Mouse (Mus musculus): Measurements from ENCODE around the gene Prpf19.
A peak's percentile ranks its signal among the peaks of the same experiment; 100 is the strongest.

The Prpf19 gene

DNA sequence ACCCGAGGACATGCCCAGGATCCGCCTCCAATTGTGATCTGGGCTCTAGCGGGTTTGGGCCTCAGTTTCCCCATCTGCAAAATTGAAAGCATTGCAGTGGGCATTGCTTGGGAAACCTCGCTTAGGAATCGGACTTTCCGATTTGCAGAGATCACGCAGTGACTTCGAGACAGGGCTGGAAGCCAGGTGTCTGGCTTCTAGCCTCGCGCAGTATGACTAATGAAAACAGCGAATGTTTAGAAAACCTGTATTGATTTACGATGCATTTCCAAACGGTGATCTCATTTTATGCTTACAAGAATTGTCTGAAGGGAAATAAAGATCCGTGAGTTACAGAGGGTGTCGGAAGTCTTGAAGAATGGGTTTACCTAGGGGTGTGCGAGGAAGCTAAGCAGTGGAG is 677 bp downstream of the Prpf19 start:
- no peak for DNase-seq (ENCODE audit: low spot score)

DNA sequence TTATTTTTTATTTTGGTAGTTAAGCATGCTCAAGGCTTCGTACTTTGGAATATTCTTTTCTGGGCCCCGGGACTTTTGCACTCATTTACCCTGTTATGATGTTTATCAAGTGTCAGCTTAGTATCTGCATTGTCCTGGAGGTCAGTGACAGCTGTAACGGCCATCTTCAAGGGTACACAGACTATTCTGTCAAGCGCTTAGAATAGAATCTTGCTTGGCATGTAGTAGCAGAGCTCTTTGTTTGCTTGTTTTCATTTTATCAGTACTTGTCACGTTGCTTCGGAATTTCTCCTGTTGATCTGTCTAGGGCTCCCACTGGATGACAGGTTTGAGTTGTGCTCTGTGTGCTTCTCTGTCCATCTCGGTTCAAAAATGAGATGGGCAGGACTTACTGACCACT is 1.8 kb downstream of the Prpf19 start:
- DNase-seq (ENCODE audit: low spot score), result no peak

DNA sequence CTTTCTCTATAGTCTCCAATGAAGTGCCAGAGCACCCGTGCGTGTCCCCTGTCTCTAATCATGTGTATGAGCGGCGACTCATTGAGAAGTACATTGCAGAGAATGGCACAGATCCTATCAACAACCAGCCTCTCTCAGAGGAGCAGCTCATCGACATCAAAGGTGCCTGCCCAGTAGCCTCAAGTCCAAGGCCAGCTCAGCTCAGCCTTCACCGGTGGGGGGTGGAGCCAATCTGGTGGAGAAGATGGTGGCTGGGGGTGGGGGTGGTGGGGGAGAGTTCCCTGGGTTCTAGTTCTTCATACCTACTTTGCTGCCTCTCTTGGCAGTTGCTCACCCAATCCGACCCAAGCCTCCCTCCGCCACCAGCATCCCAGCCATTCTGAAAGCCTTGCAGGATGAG is 2.5 kb downstream of the Prpf19 start:
- DNase-seq (ENCODE audit: low spot score), result no peak

DNA sequence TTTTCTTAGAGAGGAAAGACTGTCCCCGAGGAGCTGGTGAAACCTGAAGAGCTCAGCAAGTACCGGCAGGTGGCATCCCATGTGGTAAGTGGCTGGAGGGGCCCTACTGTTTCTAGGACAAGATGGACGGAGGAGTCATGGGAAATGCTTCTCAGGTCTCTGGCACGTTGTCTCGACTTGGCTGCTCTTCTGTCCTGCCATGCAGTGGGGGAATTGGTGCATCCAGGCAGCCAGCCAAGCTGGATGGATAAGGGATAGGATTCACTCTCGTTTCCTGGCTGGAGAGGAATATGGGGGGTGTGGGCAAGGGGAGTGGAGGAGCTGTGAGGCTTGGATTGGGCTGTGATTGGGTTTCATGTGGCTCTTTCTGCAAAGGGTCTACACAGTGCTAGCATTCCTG is 5.3 kb downstream of the Prpf19 start:
- no peak for DNase-seq (ENCODE audit: low spot score)

DNA sequence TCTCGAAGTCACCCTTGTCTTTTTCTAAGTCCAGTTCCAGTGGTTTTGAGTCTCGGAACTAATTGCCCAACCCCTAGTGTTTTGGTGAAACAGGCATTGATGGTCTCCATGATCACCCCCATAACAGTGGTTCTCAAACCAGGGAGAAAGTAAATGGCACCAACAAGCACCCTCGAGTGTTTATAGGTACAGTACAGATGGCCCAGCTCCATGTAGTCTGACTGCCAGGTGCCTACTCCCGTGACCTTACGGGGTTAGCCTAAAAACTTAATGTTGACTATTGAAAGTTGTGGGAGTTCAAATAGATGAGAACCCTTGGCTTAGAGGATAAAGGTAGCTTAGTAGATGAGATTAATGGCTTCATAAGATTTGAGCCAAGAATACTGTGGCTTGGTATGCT is 6.0 kb downstream of the Prpf19 start:
- no peak for DNase-seq (ENCODE audit: low spot score)

DNA sequence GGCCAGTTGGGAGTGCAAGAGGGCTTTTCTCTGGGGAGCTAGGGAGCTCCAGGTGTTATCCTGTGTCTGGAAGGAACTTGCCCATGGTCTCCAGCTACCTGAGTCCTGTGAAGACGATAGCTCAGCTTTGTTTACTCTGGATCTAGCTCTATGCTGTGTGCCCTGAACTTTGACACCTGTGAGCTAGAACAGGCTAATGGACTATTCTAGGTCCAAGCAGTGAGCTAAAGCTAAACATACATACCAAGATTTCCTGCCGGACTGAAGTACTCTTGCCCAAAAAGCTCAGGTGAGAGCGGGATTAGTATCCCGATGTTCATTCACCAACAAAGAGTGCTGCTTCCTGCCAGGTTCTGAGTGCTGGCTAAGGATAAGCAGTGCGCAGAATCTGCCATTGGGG is 9.5 kb downstream of the Prpf19 start:
- no peak for DNase-seq (ENCODE audit: low spot score)

DNA sequence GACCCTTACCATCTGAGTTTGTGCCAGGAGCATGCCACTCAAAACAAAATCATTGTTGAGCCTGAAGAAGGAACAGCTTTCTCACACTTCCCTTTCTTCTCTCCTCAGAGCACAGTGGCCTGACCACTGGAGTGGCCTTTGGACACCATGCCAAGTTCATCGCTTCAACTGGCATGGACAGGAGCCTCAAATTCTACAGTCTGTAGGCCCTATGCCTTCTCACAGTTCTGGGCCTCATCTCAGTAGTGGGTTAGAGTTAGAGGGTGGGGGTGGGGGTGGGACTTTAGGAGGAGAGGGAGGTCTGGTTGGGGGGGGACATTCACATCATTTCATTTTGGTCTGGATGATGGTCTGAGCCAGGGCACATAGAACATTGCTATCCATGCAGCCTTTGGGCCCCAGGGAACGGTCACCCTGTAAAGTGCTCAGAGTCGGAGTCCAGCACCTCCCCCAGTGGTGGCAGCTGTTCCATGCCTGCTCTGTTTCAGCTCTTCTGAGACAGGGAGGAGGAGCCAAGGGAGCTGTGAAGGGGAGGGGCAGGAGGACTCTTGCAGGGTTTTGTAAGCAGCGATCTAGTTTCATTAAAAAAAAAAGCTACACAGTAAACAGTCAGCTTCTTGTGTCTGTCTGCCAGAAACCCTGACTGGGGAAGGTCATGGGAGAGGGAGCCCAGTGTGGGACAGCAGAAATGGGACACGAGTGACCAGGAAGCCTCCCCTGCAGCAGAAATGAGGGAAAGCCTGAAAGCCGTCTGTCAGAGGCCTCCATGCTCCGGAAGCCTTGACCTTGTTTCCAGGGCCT is 10.1 kb downstream of the Prpf19 start:
- DNase-seq (ENCODE audit: low spot score), result peak; percentile 67

DNA sequence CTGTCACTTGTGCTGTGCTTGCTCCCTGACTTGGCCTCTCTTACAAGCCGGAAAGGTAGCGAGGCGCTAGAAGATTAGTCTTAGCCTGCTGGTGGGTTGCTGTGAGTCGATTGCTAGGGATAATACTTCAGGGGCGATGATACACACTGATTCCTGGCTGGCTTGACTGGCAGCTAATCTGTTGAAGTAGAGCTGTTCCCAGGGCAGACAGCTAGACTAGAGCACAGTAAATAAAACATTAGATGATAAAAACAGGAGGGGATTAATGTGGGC is 10.6 kb downstream of the Prpf19 start:
- no peak for DNase-seq (ENCODE audit: low spot score)

DNA sequence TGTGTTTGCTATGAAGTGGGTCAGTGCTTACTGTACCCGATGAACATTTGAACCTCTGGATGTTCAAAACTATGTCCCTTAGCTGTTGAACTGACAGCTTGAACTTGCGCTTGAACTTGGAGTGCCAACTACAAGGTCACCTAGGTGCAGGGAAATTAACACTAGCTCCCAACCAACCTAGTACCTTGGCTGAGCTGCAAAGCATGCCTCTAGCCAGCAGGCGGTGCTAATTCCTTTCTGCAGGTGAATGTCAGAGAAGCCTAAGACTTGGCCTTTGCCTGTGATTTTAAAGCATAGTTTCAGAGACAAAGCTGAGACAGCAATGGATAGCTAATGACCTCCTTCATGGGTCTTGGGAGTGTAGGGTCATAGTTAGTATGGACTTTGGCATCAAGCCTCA is 12.9 kb downstream of the Prpf19 start:
- no peak for DNase-seq (ENCODE audit: low spot score)

DNA sequence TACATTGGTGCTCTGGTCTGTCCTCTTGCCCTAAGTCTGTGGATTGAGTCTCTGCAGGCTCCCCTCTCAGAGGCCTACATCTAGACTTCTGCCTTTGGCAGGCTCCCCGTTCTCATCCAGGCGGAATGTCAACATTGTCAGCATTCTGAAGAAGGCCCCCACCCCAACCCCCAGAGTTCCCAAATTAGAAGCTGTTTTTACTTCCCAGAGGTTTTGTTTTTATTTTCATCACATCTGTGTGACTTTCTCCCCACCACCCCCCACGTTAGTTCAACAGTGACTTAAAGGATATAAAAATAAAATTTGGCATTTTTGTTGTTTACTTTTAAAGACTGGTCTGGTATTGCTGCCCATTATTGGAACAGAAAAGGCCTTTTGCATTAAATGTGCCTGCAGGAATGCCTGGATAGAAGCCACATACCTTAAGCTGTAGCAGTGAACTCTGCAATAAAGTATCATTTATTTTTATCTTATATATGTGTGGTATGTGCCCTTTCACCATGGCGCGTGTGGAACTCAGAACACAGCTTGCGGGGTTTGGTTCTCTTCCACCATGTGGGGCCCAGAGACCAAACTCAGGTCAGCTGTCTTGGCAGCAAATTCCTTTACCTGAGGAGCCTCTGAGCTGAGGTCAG is 14.2 kb downstream of the Prpf19 start:
- no peak for DNase-seq (ENCODE audit: low spot score)

DNA sequence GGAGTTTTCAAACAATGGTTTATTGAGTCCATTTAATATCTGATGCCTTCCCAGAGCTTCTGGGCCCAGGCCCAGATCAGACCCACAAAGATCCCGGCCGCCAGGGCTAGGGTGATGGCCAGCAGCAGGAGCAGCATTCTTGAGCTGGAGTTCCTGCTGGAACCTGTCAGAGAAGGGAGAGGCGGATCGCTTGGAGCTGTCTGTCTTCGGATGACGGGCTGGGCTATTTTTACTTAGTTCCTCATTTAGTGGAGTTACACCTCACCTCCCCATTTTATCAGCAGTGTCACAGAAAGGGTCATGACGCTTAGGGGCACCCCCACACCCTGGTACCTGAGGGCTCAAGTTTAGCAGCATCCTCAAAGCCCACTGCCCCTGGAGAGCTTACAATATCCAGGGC is 19.3 kb downstream of the Prpf19 start:
- no peak for DNase-seq (ENCODE audit: low spot score)

DNA sequence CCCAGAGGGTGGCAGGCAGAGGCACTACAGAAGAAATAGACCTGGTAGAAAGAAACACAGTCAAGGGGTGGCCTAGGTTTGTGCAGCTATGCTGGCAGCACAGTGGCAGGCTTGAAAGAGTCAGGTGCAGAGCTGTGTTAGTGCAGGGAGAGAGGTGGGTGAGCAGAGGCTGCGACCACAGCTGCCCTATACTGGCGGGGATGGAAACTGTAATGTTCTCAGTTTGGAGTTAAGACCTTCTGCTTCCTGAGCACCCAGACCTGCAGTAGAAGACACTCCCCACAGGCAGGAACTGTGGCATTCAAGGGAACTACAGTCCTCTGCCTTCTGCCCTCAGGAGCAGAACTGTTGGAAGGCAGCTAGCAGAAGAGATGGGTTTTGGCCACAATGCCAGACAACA is 19.8 kb downstream of the Prpf19 start:
- no peak for DNase-seq (ENCODE audit: low spot score)

DNA sequence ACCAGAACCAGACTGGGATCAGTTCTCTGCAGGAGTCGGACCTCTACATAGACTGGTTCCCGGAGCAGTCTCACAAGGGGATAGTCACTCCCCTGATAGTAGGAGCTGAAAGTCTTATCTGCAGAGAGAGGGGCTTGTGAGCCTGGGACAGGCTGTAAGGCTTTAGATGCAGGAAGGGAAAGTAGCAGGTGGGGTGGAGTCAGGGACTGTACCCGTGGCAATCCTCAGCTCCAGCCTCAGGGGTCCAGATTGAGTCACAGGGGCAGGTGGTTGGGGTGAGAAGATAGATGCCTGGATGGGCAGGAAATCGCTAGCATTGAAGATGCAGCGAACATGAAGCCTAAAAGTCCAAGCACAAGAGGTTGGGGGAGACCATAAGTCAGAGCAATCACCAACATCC is 21.5 kb downstream of the Prpf19 start:
- DNase-seq (ENCODE audit: low spot score), result no peak

DNA sequence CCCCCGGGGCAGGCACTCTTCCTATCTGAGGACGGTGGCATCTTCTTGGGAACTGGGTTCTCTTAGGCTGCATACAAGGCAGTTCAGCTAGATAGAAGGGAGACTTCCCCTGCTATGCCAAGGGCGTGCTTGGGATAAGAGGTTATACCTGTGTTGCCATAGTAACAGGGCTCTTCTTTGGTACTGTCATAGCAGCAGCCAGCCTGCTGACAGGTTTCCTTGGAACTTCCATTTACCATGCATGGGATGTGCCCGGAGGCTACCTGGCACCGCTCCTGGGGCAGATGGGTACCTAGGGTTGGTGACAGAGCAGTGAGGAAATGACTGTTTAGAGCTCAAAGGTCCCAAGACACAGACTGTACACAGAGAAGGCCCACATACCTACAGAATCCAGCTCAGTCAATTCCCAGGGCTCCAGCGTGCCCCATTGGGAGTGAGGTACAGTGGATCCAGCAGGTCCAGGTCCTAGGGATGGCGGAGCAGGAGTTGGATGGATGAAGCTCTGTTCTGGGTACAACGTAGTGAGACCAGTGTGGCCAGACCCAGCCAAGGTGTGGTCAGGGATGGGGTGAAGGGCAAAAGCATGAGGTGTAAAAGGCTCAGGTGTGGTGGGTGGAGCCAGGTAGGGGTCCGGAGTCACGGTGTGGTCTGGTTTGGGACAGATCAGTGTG is 23.4 kb downstream of the Prpf19 start:
- no peak for DNase-seq (ENCODE audit: low spot score)

DNA sequence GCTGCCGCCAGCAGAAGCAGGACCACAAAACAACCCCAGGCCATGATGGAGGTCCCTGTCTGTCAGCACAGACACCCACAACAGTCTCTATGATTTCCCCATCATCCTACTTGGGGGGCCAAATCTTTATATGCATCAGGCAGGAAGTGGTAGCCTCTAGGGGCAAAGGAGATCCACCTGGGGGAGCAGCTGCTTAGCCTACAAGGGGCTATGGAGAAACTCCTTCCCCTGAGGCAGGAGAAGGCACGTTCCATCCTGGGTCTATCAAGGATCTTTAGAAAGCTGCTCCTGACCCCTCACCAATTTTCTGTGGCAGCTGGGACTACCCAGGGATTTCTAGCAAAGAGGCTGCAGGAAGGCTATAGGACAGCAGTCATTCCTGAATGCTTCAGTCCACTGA is 25.5 kb downstream of the Prpf19 start, which contains the start of gene Zp1:
Gene Zp1 (minus strand): TSS at position 101 of the 400 bp plus-strand sequence.
- no peak for DNase-seq (ENCODE audit: low spot score)

DNA sequence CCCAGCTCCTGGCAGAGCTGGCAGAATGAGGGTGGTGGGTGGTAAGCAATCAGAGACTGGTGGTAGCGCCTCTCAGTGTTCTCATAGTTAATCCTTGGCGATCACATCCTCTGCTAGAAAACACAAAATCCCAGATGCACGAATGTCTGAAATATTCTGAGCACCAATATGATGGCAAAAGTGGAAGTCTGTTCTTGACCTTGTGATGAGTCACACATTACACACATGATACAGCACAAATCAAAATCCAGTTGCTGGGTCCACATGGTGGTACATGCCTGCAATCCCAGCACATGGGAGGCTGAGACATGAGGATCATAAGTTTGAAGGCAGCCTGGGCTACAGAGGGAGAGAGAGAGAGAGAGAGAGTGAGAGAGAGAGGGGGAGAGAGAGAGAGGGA is 26.0 kb downstream of the Prpf19 start:
- DNase-seq (ENCODE audit: low spot score), result no peak

DNA sequence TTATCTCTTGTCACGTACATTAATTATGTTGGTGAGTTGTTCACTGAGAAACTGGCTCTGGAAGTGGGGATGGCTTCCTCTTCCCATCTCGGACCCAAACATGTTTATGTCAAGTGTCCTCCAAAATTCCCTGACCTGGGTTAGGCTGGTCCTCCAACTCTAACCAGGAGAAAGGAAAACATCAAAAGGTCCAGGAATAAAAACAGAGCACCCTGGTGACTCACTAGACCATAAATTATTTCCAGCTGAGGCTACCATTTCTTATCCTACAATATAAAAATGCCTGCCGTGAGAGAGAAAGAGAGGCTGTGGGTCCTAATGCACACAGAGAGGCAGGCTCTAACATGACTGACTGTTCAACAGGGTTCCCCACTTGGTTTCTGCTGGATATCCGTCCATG is 29.2 kb downstream of the Prpf19 start:
- DNase-seq (ENCODE audit: low spot score), result no peak

DNA sequence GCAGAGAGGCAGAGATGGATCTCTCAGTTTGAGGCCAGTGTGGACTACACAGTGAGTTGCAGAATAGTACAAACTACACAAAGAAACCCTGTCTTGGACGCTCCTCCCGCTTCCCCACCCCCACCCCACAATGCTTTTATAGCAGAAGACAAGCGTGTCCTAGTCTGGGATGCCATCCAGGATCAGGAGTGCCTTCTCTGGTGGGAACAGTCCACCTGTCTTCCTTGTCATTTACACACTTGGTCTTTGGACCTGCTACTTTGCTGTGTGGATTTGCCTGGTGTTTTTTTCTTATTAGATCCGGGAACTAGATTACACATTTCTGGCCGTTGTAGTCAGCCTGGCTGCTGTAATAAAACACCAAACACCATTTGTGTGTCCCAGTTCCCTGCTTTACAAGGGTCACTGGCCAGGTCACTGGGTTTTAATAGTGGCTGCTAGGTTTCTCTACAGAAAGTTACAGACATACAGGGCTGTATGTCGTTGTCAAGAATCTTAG is 31.1 kb downstream of the Prpf19 start:
- no peak for DNase-seq (ENCODE audit: low spot score)

DNA sequence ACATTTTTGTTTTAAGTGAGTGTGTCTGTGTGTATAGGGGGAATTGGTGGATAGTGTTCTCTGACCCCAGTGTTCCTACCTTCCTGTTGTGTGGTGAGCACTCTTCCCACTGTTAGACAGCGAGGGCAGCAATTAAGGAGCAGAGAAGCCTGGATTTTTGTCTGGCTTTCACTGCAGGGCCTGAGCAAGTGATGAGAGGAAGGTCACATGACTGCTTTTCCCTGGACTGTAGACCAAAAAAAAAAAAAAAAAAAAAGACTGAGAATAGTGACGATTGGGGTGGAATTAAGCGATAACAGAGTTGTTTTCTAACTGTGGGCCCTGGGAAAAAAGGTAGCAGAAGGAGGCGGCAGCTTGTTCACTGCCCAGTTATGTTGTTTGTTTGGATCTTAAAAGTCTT is 31.6 kb downstream of the Prpf19 start:
- no peak for DNase-seq (ENCODE audit: low spot score)

DNA sequence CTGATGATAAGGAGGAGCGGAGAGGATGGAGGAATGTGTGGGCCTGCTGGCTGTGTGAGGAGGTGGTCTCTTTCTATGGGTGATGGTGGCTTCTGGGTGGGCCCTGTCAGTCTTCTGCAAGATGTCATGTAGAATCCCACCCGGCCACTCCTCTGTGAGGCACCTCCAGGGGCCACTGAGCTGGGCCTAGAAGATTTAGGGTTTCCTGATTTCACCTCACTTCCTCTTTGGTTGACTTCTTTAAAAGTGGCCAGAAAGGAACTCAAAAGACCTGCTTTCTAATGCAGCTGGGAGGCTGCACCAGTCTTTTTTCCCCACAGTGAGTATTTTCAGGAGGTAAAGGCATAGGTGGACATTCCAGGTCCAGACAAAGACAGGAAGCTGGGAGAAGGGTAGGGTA is 35.6 kb downstream of the Prpf19 start:
- DNase-seq (ENCODE audit: low spot score), result no peak

DNA sequence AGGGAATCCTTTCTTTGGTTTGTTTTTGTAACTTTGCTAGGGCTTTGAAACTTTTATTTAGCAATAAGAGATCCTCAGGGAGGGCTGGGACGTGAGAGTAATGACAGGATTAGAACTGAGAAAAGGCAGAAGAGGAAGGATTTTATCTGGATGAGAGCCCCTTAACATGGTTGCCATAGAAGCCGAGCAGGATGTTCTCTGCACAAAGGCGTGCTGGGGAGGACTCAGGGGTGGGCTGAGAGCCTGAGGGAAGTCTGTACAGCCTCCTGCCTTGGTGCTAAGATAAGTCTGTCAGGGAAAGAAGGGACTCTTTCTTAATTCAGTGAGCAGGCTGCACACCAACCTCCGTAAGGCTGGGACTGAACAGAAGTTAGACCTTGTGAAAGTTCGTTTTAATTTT is 40.0 kb downstream of the Prpf19 start:
- no peak for DNase-seq (ENCODE audit: low spot score)

DNA sequence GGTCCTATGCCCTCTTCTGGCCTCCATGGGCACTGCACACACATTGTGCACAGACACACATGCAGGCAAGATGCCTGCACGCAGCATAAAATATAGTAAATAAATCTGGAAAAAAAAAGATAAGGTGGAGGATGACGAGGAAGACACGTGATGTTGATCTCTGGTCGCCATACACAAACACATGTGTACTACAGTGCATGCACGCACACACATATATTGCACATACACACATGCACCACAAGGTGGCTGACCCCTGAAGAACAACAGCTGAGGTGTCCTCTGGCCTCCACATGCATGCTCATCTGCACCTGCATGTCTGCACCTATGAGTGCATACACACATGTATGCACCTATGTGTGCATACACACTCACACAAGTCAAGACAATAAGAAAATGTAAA is 41.0 kb downstream of the Prpf19 start:
- no peak for DNase-seq (ENCODE audit: low spot score)

DNA sequence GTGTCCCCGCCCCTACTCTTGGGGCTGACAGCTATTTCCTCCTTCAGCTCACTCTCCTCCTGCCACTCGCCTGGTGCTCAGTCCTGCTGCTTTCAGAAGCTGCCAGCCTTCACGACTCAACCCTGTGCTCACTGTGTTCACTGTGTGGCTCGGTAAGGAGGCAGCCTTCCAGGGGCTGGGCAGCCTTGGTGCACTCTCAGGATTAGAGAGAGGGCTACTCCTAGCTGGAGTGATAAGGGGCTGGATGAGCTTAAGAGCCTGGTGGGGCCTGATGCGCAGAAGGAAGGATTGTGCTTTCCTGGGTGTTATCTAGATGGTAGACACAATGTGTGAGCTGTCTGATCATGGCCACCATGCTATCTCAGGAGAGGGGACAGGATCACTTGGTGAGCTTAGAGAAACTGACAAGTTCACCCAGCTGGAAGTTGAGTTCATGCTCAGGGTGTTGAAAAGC is 42.1 kb downstream of the Prpf19 start, which contains the start of gene Ptgdr2:
Gene Ptgdr2 (plus strand): TSS at position 51 of the 454 bp plus-strand sequence.
- DNase-seq (ENCODE audit: low spot score), result no peak
